Mouse (Mus musculus) limb, embryonic 14.5 days (tissue): ENCODE results near the gene Pde1c. TPM values are rescaled to one million over a fixed set of nuclear protein-coding genes. Genes with fewer than 3 reads are reported as not detected.

Experiments
- ATAC-seq: fragments of 200-750 bp; cut with Nextera tagmentation; 2 replicates; pipeline ENCODE4 v1.8.0; 2017; ENCODE audit warnings: low read depth, moderate number of reproducible peaks, moderate TSS enrichment; ENCODE audit not compliant: low FRiP score
- DNase-seq: peaks from one replicate; pipeline ENCODE4 v3.0.0-alpha.2; 2015; ENCODE audit warnings: low spot score
- H3K27ac ChIP-seq: fragments of 300-500 bp; sonication (generic); replicated peaks from 2 replicates; pipeline ENCODE4 v1.5.1; 2014; ENCODE audit warnings: low read depth, mild to moderate bottlenecking, low read length, moderate library complexity, mixed read lengths
- H3K27me3 ChIP-seq: fragments of 300-500 bp; sonication (generic); 2 replicates; pipeline ENCODE4 v1.6.1; 2014; ENCODE audit warnings: low read length, mixed read lengths; ENCODE audit not compliant: control insufficient read depth, insufficient read depth
- H3K36me3 ChIP-seq: fragments of 300-500 bp; sonication (generic); 2 replicates; pipeline ENCODE4 v1.6.1; 2014; ENCODE audit warnings: mild to moderate bottlenecking, low read length, moderate library complexity, mixed read lengths; ENCODE audit not compliant: control insufficient read depth, insufficient read depth
- H3K4me1 ChIP-seq: fragments of 300-500 bp; sonication (generic); 2 replicates; pipeline ENCODE4 v1.6.1; 2014; ENCODE audit warnings: antibody characterized with exemption, low read length, mixed read lengths; ENCODE audit not compliant: control insufficient read depth, insufficient read depth
- H3K4me2 ChIP-seq: fragments of 300-500 bp; sonication (generic); replicated peaks from 2 replicates; pipeline ENCODE4 v1.6.1; 2014; ENCODE audit warnings: low read depth, mild to moderate bottlenecking, low read length, moderate library complexity; ENCODE audit not compliant: severe bottlenecking
- H3K4me3 ChIP-seq: fragments of 300-500 bp; sonication (generic); replicated peaks from 2 replicates; pipeline ENCODE4 v1.5.1; 2014; ENCODE audit warnings: low read length
- H3K9ac ChIP-seq: fragments of 300-500 bp; sonication (generic); 2 replicates; pipeline ENCODE4 v1.6.1; 2014; ENCODE audit warnings: mild to moderate bottlenecking, low read depth, low read length, moderate library complexity; ENCODE audit not compliant: severe bottlenecking
- H3K9me3 ChIP-seq: fragments of 300-500 bp; sonication (generic); 2 replicates; pipeline ENCODE4 v1.6.1; 2016; ENCODE audit warnings: low read length; ENCODE audit not compliant: control insufficient read depth
- POLR2A ChIP-seq: fragments of 200-500 bp; IDR thresholded peaks from 2 replicates; pipeline ENCODE4 v1.8.0; 2012; ENCODE audit warnings: inconsistent platforms, mild to moderate bottlenecking, moderate library complexity, borderline replicate concordance; ENCODE audit not compliant: insufficient read depth, insufficient read length; ENCODE audit errors: extremely low read depth
- WGBS: fragments of 180-500 bp; shearing (Covaris S2); extraction: QIAGEN DNeasy Blood & Tissue Kit; methylation state at CpG from one replicate; pipeline ENCODE4 v1.1.7; 2014; 5-methylcytosine and 5-hydroxymethylcytosine counted together
- polyA plus RNA-seq, 2 experiments: library from polyadenylated mRNA; depleted of rRNA in 1 of 2; stranded (reverse) in 1 of 2; unstranded in 1 of 2; fragments of >200 nt; fragmentation: Nextera tagmentation in 1 of 2; extraction: Ambion mirVana in 1 of 2; gene quantifications; 2 replicates each; pipeline versions ENCODE4 v1.2.1 to v1.2.3; 2012 to 2014

The Pde1c gene
- polyA plus RNA-seq, 2 experiments, result 2.2 to 2.4 TPM

DNA sequence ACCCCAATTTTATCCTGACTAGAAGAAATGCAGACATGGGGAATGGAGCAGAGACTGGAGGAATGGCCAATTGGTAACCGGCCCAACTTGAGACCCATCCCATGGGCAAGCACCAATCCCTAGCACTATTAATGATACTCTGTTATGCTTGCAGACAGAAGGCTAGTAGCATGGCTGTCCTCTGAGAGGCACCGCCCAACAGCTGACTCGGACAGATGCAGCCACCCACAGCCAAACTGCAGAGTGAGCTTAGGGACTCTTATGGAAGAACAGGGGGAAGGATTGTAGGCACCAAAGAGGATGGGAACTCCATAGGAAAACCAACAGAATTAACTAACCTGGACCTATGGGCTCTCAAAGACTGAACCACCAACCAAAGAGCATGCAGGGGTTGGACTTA lies 192.5 kb downstream of the Pde1c start:
- H3K36me3 ChIP-seq, result no peaks in the 10 kb centered on the region
- DNase-seq, result no peak
- H3K9ac ChIP-seq, result no peak overlapping the region
- no peaks in the 10 kb centered on the region for H3K27me3 ChIP-seq
- H3K4me1 ChIP-seq, result no peaks in the 10 kb centered on the region
- H3K4me2 ChIP-seq, result no peak overlapping the region
- no peak for ATAC-seq
- no peak overlapping the region for H3K4me3 ChIP-seq
- 94% methylated on average over 3 of the region's 3 CpGs for WGBS
- no peak for TF ChIP-seq POLR2A
- no peaks in the 10 kb centered on the region for H3K9me3 ChIP-seq
- H3K27ac ChIP-seq, result no peak overlapping the region

DNA sequence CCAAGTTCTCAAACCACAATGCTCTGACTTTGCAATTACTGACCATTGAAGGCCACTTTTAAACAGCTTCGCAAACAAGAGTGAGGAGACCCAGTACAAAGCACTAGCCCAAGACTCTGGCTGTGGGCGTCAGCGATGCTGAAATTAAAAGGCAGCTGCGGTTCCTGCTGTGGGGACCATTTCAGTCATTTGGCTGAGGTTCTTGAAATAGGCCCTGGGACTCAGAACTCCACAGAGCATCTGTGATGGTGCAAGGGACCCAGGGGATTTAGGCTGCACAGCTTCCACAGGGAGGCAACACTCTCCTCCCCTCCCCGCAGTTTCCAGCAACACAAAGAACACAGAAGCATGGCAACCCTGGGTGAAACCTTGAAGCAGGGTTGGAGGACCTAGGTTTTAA lies 194.7 kb downstream of the Pde1c start:
- Histone ChIP-seq H3K36me3 (no peaks in the 10 kb centered on the region), H3K27me3 (no peaks in the 10 kb centered on the region), H3K4me2 (no peak overlapping the region), H3K4me3 (no peak overlapping the region), H3K27ac (no peak overlapping the region), H3K9me3 (no peaks in the 10 kb centered on the region), H3K9ac (no peak overlapping the region), H3K4me1 (no peaks in the 10 kb centered on the region)
- WGBS, result 84% methylated on average over 5 of the region's 5 CpGs
- DNase-seq, result no peak
- no peak for ATAC-seq
- no peak for TF ChIP-seq POLR2A

DNA sequence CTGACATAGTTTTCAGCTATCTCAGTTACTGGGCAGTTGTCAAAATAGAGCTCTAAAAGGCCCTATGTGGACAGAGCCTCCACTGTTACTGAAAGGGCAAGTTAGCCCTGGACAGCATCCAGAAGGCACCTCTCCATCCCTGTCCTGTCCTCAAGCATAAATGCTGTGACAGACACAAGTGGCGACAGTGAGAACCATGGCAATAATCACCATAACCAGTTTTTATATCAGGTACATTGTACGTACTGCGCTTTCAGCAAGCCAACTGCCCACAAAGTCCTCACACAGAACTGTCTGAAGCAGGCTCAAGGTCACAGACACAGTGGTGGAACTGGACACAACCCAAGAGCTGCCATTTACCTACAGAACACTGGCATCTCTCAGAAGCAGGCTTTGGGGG lies 195.2 kb downstream of the Pde1c start:
- H3K36me3 ChIP-seq, result no peaks in the 10 kb centered on the region
- no peaks in the 10 kb centered on the region for H3K4me1 ChIP-seq
- H3K4me3 ChIP-seq, result no peak overlapping the region
- WGBS, result 88% methylated on average over 3 of the region's 3 CpGs
- no peak for ATAC-seq
- H3K4me2 ChIP-seq, result no peak overlapping the region
- DNase-seq, result no peak
- H3K27ac ChIP-seq, result no peak overlapping the region
- no peak overlapping the region for H3K9ac ChIP-seq
- H3K9me3 ChIP-seq, result no peaks in the 10 kb centered on the region
- no peak for TF ChIP-seq POLR2A
- H3K27me3 ChIP-seq, result no peaks in the 10 kb centered on the region

DNA sequence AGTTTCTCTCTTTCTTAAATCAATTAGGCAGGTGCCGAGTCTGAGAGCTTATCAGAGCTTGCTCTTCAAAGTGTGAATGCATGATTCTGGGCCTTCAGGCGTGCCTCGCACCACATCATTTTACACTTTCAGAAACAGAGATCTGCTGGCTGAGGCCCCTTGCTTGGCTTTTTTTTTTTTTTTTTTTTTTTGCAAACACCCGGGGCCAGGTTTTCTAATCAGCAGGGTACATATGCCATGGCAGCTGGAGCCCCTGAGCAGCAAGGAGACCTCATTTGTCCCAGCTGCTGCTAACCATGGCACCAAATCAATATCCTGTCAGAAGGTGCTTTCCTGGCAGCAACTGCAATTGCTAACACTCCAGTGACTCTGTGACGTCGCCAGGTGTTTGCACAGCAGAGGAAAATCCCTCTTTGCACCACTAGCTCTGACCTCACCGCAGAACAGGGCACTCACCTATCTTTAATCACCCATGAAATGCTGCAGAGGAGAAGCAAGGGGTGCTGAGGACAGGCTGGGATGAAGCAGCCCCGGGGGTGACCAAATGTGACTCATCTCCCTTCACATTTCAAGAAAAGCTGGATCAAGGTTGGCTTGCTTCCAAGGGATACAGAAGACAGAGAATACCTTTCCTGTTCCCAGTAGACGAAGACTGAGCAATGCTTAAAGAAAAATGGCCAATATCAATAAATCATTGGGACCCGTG lies 195.7 kb downstream of the Pde1c start:
- no peaks in the 10 kb centered on the region for H3K27me3 ChIP-seq
- 52% methylated on average over 10 of the region's 10 CpGs for WGBS

DNA sequence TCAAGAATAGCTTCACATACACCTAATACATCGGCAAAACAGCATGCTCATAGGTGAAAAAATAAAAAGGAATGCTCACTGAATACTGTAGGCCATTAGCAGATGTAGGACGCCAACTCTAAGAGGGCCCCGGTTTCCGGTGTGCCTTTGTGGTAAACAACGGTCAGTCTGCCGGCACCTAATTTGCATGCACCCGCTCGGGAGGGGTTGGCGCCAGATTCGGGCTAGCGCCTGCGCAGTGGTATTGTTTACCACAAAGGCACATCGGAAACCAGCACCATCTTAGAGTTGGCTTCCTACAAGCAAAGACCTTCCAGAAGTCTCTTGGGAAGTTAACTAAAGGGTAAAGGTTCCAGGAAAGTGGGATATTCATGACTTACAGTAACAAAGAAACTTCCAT lies 199.4 kb downstream of the Pde1c start:
- DNase-seq, result no peak
- H3K9ac ChIP-seq, result no peak overlapping the region
- TF ChIP-seq POLR2A, result no peak
- ATAC-seq, result no peak
- no peak overlapping the region for H3K4me3 ChIP-seq
- H3K4me1 ChIP-seq, result no peaks in the 10 kb centered on the region
- no peak overlapping the region for H3K4me2 ChIP-seq
- H3K36me3 ChIP-seq, result no peaks in the 10 kb centered on the region
- H3K27ac ChIP-seq, result no peak overlapping the region
- WGBS, result 79% methylated on average over 13 of the region's 13 CpGs
- H3K27me3 ChIP-seq, result no peaks in the 10 kb centered on the region
- H3K9me3 ChIP-seq, result no peaks in the 10 kb centered on the region

More for the DNA sequence above, 195.7 kb downstream of the Pde1c start:
- no peak overlapping the region for H3K4me3 ChIP-seq
- no peaks in the 10 kb centered on the region for H3K9me3 ChIP-seq
- peak; percentile 31 for DNase-seq
- peak; percentile 44; the same call in 1 of the 2 replicates for ATAC-seq
- no peak overlapping the region for H3K27ac ChIP-seq
- no peaks in the 10 kb centered on the region for H3K36me3 ChIP-seq
- H3K4me1 ChIP-seq, result no peaks in the 10 kb centered on the region
- TF ChIP-seq POLR2A, result no peak
- no peak overlapping the region for H3K4me2 ChIP-seq
- no peak overlapping the region for H3K9ac ChIP-seq
